Mouse (Mus musculus) retina, postnatal 7 days (tissue): ENCODE results near the gene Krt71.
A peak's percentile ranks its signal among the peaks of the same experiment; 100 is the strongest.
"Not testable (repeated sequence)": the region's sequence is repeated elsewhere in the genome, so short reads cannot be mapped to it uniquely, and the experiment has no call there.

ENCODE experiments used
- DNase-seq: peaks from one replicate; pipeline ENCODE4 v3.0.0-alpha.2; 2012; ENCODE audit warnings: low read depth, low spot score

The Krt71 gene

GRCm38 (mm10) chr15:101742711-101743110 is at the start of gene Krt71:
TSS of gene Krt71 (minus strand) at chr15:101743109.
- DNase-seq = no peak

- DNase-seq = no peak
Measured at GRCm38 (mm10) chr15:101790867-101791266, 48.0 kb upstream of the Krt71 start.

GRCm38 (mm10) chr15:101786360-101786759 is 43.5 kb upstream of the Krt71 start, which contains the start of gene Krt72:
TSS of gene Krt72 (minus strand) at chr15:101786460.
- DNase-seq = no peak

GRCm38 (mm10) chr15:101773420-101773819 is 30.5 kb upstream of the Krt71 start:
- no peak for DNase-seq

GRCm38 (mm10) chr15:101772711-101773081 is 29.8 kb upstream of the Krt71 start:
- DNase-seq = peak; percentile 84

- no peak for DNase-seq
Measured at GRCm38 (mm10) chr15:101772080-101772710, 29.3 kb upstream of the Krt71 start.

- DNase-seq = no peak
Measured at GRCm38 (mm10) chr15:101770226-101770625, 27.3 kb upstream of the Krt71 start.

GRCm38 (mm10) chr15:101737786-101738185 is 5.1 kb downstream of the Krt71 start:
- peak; percentile 23 for DNase-seq

- DNase-seq = no peak
Measured at GRCm38 (mm10) chr15:101730653-101731052, 12.3 kb downstream of the Krt71 start.

GRCm38 (mm10) chr15:101724686-101725085 is 18.2 kb downstream of the Krt71 start:
- DNase-seq = no peak

GRCm38 (mm10) chr15:101715831-101716230 is 27.1 kb downstream of the Krt71 start:
- DNase-seq = no peak

GRCm38 (mm10) chr15:101714356-101714755 is 28.6 kb downstream of the Krt71 start:
- no peak for DNase-seq

- no peak for DNase-seq
Measured at GRCm38 (mm10) chr15:101713731-101714130, 29.2 kb downstream of the Krt71 start.

- no peak for DNase-seq
Measured at GRCm38 (mm10) chr15:101712720-101713119, 30.2 kb downstream of the Krt71 start, which contains the start of gene Krt5. TSS of gene Krt5 (minus strand) at chr15:101712898.

- DNase-seq = no peak
Measured at GRCm38 (mm10) chr15:101708683-101709082, 34.2 kb downstream of the Krt71 start.

- DNase-seq = no peak
Measured at GRCm38 (mm10) chr15:101707454-101707853, 35.5 kb downstream of the Krt71 start.

- no peak for DNase-seq
Measured at GRCm38 (mm10) chr15:101704066-101704465, 38.8 kb downstream of the Krt71 start.

GRCm38 (mm10) chr15:101702380-101702779 is 40.5 kb downstream of the Krt71 start:
- no peak for DNase-seq

GRCm38 (mm10) chr15:101699866-101700265 is 43.0 kb downstream of the Krt71 start:
- DNase-seq = no peak

- DNase-seq = no peak
Measured at GRCm38 (mm10) chr15:101699192-101699591, 43.7 kb downstream of the Krt71 start.

- no peak for DNase-seq
Measured at GRCm38 (mm10) chr15:101697326-101698188, 45.4 kb downstream of the Krt71 start.

GRCm38 (mm10) chr15:101694207-101694606 is 48.7 kb downstream of the Krt71 start, which contains the start of gene Krt6a:
TSS of gene Krt6a (minus strand) at chr15:101694307.
- DNase-seq = no peak

- DNase-seq = not testable (repeated sequence)
Measured at GRCm38 (mm10) chr15:101690460-101690859, 52.4 kb downstream of the Krt71 start.
